Mouse (Mus musculus) testis, postnatal 10 days (tissue): ENCODE results near the gene Cx3cr1.

Experiments used
- DNase-seq: peaks from one replicate; pipeline ENCODE4 v3.0.0; 2021; ENCODE audit warnings: low spot score

The Cx3cr1 gene

GRCm38 (mm10) chr9:120081967-120082366 is 12.3 kb upstream of the Cx3cr1 start:
- no peak for DNase-seq

GRCm38 (mm10) chr9:120081247-120081646 is 11.6 kb upstream of the Cx3cr1 start:
- no peak for DNase-seq

- no peak for DNase-seq
These were observed 10.9 kb upstream of the Cx3cr1 start for GRCm38 (mm10) chr9:120080546-120081108.

GRCm38 (mm10) chr9:120079901-120080300 is 10.2 kb upstream of the Cx3cr1 start:
- DNase-seq = no peak

- no peak for DNase-seq
These were observed 8.6 kb upstream of the Cx3cr1 start for GRCm38 (mm10) chr9:120078241-120078640.

GRCm38 (mm10) chr9:120074516-120074915 is 4.8 kb upstream of the Cx3cr1 start:
- no peak for DNase-seq

- DNase-seq = peak; percentile 87
These were observed 3.5 kb upstream of the Cx3cr1 start for GRCm38 (mm10) chr9:120073169-120073568.

- DNase-seq = no peak
These were observed 1.6 kb upstream of the Cx3cr1 start for GRCm38 (mm10) chr9:120071251-120071650.

- no peak for DNase-seq
These were observed 1.6 kb downstream of the Cx3cr1 start for GRCm38 (mm10) chr9:120068047-120068446.

GRCm38 (mm10) chr9:120067609-120068008 is 2.1 kb downstream of the Cx3cr1 start:
- DNase-seq = no peak

GRCm38 (mm10) chr9:120064317-120064716 is 5.4 kb downstream of the Cx3cr1 start:
- DNase-seq = no peak

GRCm38 (mm10) chr9:120058730-120059129 is 10.9 kb downstream of the Cx3cr1 start:
- no peak for DNase-seq

GRCm38 (mm10) chr9:120056201-120056600 is 13.5 kb downstream of the Cx3cr1 start:
- no peak for DNase-seq

GRCm38 (mm10) chr9:120054545-120055277 is 15.0 kb downstream of the Cx3cr1 start:
- no peak for DNase-seq

- no peak for DNase-seq
These were observed 20.3 kb downstream of the Cx3cr1 start for GRCm38 (mm10) chr9:120049407-120049806.

- no peak for DNase-seq
These were observed 21.2 kb downstream of the Cx3cr1 start for GRCm38 (mm10) chr9:120048495-120048894.

GRCm38 (mm10) chr9:120043115-120043514 is 26.6 kb downstream of the Cx3cr1 start:
- no peak for DNase-seq

GRCm38 (mm10) chr9:120037414-120037813 is 32.3 kb downstream of the Cx3cr1 start:
- no peak for DNase-seq

- DNase-seq = no peak
These were observed 35.3 kb downstream of the Cx3cr1 start for GRCm38 (mm10) chr9:120034375-120034774.

- DNase-seq = no peak
These were observed 37.0 kb downstream of the Cx3cr1 start for GRCm38 (mm10) chr9:120032710-120033109.

- no peak for DNase-seq
These were observed 39.3 kb downstream of the Cx3cr1 start for GRCm38 (mm10) chr9:120030421-120030820.

- no peak for DNase-seq
These were observed 39.8 kb downstream of the Cx3cr1 start for GRCm38 (mm10) chr9:120029880-120030279.

- no peak for DNase-seq
These were observed 42.1 kb downstream of the Cx3cr1 start for GRCm38 (mm10) chr9:120027401-120028151.
